Mouse (Mus musculus) limb, embryonic 14.5 days (tissue): ENCODE measurements around the gene Sirt1. TPM values are rescaled to one million over a fixed set of nuclear protein-coding genes. Genes with fewer than 3 reads are reported as not detected.
"Not testable (repeated sequence)": the region's sequence is repeated elsewhere in the genome, so short reads cannot be mapped to it uniquely, and the experiment has no call there.

Source experiments
- ATAC-seq: fragments of 200-750 bp; cut with Nextera tagmentation; 2 replicates; pipeline ENCODE4 v1.8.0; 2017; ENCODE audit warnings: low read depth, moderate number of reproducible peaks, moderate TSS enrichment; ENCODE audit not compliant: low FRiP score
- DNase-seq: peaks from one replicate; pipeline ENCODE4 v3.0.0-alpha.2; 2015; ENCODE audit warnings: low spot score
- H3K27ac ChIP-seq: fragments of 300-500 bp; sonication (generic); replicated peaks from 2 replicates; pipeline ENCODE4 v1.5.1; 2014; ENCODE audit warnings: low read depth, mild to moderate bottlenecking, low read length, moderate library complexity, mixed read lengths
- H3K27me3 ChIP-seq: fragments of 300-500 bp; sonication (generic); 2 replicates; pipeline ENCODE4 v1.6.1; 2014; ENCODE audit warnings: low read length, mixed read lengths; ENCODE audit not compliant: control insufficient read depth, insufficient read depth
- H3K36me3 ChIP-seq: fragments of 300-500 bp; sonication (generic); 2 replicates; pipeline ENCODE4 v1.6.1; 2014; ENCODE audit warnings: mild to moderate bottlenecking, low read length, moderate library complexity, mixed read lengths; ENCODE audit not compliant: control insufficient read depth, insufficient read depth
- H3K4me1 ChIP-seq: fragments of 300-500 bp; sonication (generic); 2 replicates; pipeline ENCODE4 v1.6.1; 2014; ENCODE audit warnings: antibody characterized with exemption, low read length, mixed read lengths; ENCODE audit not compliant: control insufficient read depth, insufficient read depth
- H3K4me2 ChIP-seq: fragments of 300-500 bp; sonication (generic); replicated peaks from 2 replicates; pipeline ENCODE4 v1.6.1; 2014; ENCODE audit warnings: low read depth, mild to moderate bottlenecking, low read length, moderate library complexity; ENCODE audit not compliant: severe bottlenecking
- H3K4me3 ChIP-seq: fragments of 300-500 bp; sonication (generic); replicated peaks from 2 replicates; pipeline ENCODE4 v1.5.1; 2014; ENCODE audit warnings: low read length
- H3K9ac ChIP-seq: fragments of 300-500 bp; sonication (generic); 2 replicates; pipeline ENCODE4 v1.6.1; 2014; ENCODE audit warnings: mild to moderate bottlenecking, low read depth, low read length, moderate library complexity; ENCODE audit not compliant: severe bottlenecking
- H3K9me3 ChIP-seq: fragments of 300-500 bp; sonication (generic); 2 replicates; pipeline ENCODE4 v1.6.1; 2016; ENCODE audit warnings: low read length; ENCODE audit not compliant: control insufficient read depth
- POLR2A ChIP-seq: fragments of 200-500 bp; IDR thresholded peaks from 2 replicates; pipeline ENCODE4 v1.8.0; 2012; ENCODE audit warnings: inconsistent platforms, mild to moderate bottlenecking, moderate library complexity, borderline replicate concordance; ENCODE audit not compliant: insufficient read depth, insufficient read length; ENCODE audit errors: extremely low read depth
- WGBS: fragments of 180-500 bp; shearing (Covaris S2); extraction: QIAGEN DNeasy Blood & Tissue Kit; methylation state at CpG from one replicate; pipeline ENCODE4 v1.1.7; 2014; 5-methylcytosine and 5-hydroxymethylcytosine counted together
- polyA plus RNA-seq, 2 experiments: library from polyadenylated mRNA; depleted of rRNA in 1 of 2; stranded (reverse) in 1 of 2; unstranded in 1 of 2; fragments of >200 nt; fragmentation: Nextera tagmentation in 1 of 2; extraction: Ambion mirVana in 1 of 2; gene quantifications; 2 replicates each; pipeline versions ENCODE4 v1.2.1 to v1.2.3; 2012 to 2014

Gene Sirt1
- polyA plus RNA-seq, 2 experiments, result 9.6 to 19.4 TPM

DNA sequence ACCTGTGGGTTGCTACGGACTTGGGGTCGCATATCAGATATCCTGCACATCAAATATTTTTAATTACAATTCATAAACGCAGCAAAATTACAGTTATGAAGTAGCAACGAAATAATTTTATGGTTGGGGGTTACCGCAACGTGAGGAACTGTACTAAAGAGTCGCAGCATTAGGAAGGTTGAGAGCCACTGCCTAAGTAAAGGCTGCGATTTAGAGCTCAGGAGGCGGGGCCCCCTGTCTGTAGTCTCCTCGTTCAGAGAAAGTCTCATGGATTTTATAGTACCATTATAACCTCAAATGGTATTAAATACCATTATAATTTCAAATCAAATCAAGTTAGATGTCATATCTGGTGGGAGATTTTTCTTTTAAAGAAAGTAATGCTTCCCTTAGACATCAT, 5.5 kb upstream of the Sirt1 start:
- DNase-seq (peak; percentile 30), ATAC-seq (no peak)
- Histone ChIP-seq H3K9ac (peak overlapping the region; percentile 62), H3K27me3 (no peaks in the 10 kb centered on the region), H3K9me3 (no peaks in the 10 kb centered on the region), H3K36me3 (no peaks in the 10 kb centered on the region), H3K4me3 (peak overlapping the region; percentile 61), H3K4me1 (no peaks in the 10 kb centered on the region), H3K27ac (no peak overlapping the region), H3K4me2 (peak overlapping the region; percentile 63)
- WGBS, result 2% methylated on average over 10 of the region's 10 CpGs
- TF ChIP-seq POLR2A, result no peak

DNA sequence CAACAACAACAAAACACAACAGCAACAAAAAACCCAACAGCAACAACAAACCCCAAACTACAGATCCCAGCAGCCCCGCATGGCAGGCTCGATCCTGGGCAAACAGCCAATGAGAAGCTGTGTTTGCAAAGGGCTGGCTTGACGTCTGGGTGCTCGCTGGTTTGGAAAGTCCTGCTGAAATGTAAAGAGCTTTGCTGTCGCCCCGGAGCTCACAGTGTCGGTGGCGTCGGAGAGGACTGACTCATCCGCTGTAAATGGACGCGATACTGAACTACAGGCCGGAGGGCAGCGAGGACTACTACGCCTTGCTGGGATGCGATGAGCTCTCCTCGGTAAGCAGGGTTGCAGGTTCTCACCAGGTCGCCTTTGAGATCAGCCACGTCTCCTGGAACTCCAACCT, 4.9 kb upstream of the Sirt1 start:
- peak; percentile 75 for ATAC-seq
- peak; percentile 48; the same call in 1 of the 2 replicates for TF ChIP-seq POLR2A
- peak overlapping the region; percentile 63 for H3K4me2 ChIP-seq
- H3K36me3 ChIP-seq, result no peaks in the 10 kb centered on the region
- no peaks in the 10 kb centered on the region for H3K4me1 ChIP-seq
- no peaks in the 10 kb centered on the region for H3K9me3 ChIP-seq
- H3K27ac ChIP-seq, result 0 out of 2 replicates have a peak overlapping the region, but pooled peaks have one; percentile 39
- WGBS, result 0% methylated on average over 19 of the region's 19 CpGs
- no peaks in the 10 kb centered on the region for H3K27me3 ChIP-seq
- H3K4me3 ChIP-seq, result peak overlapping the region; percentile 61
- H3K9ac ChIP-seq, result peak overlapping the region; percentile 62
- DNase-seq, result peak; percentile 88

DNA sequence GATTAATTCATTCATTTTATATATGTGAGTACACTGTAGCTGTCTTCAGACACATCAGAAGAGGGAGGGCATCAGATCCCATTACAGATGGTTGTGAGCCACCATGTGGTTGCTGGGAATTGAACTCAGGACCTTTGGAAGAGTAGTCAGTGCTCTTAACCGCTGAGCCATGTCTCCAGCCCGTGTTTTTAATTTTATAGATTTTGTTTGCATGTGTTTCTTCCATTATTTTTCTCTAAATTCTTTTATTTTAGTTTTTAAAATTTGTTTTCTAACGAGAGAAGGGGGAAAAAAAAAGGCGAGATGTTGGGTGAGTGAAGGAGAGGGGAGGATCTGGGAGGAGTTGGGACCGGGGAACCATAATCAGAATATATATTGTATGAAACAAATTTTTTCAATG, 4.4 kb upstream of the Sirt1 start:
- Histone ChIP-seq H3K9ac (peak overlapping the region; percentile 62; the same call in 1 of the 2 replicates), H3K4me3 (peak overlapping the region; percentile 61), H3K4me2 (peak overlapping the region; percentile 63)
- 20% methylated on average over 5 of the region's 5 CpGs for WGBS
- DNase-seq, H3K27ac ChIP-seq, H3K36me3 ChIP-seq, H3K27me3 ChIP-seq, ATAC-seq, H3K4me1 ChIP-seq, H3K9me3 ChIP-seq: not testable (repeated sequence)

DNA sequence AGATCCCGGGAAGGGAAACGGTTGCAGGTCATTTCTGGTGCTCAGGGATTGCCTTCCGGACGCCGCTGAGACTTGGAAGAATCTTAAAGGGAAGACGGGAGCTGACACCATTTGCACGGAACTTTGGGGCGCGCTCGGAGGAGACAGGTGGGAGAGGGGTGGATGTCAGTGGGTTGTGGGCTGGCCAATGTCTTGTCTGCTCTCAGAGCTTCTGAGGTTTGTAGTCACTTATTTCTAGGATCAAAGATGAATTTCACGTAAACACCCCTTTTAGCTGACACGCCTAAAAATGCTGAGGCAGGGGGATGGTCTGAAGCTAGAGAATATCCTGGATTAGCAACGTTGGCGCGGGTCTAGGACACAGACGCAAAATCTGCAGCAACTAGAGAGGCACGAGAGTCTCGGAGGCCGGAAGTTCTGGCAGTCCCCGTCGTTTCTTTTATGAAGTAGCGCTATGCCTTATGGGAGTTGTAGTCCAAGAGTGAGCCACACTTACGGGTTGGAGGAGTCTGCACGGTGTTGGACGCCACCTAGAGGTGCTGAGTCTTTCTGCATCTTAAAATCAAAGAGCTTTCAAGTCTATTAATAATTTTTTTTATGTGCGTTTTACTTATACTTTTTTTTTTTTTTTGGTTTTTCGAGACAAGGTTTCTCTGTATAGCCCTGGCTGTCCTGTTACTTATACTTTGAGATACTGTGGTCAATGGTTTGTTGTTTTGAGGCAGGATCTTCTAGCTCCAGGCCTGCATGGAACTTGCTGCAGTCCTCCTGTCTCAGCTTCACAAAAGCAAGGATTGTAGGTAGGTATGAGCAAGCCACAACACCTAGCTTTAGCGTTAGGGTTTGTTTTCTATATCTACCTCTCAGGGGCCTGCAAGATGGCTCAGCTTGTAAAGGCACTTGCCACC, 1.1 kb upstream of the Sirt1 start, which contains the start of gene Dnajc12:
Dnajc12 (plus strand) TSS at position 72 of the 908 bp plus-strand sequence.
- peak within 1 kb of the TSS; percentile 60 for H3K4me3 ChIP-seq
- no peaks in the 10 kb centered on the region for H3K4me1 ChIP-seq
- H3K9ac ChIP-seq, result peak within 1 kb of the TSS; percentile 65
- H3K4me2 ChIP-seq, result peak within 1 kb of the TSS; percentile 89
- under 1% methylated on average over 28 of the region's 28 CpGs for WGBS
- peak; percentile 94 for ATAC-seq
- DNase-seq, result peak; percentile 99
- no peaks in the 10 kb centered on the region for H3K9me3 ChIP-seq
- peak; percentile 79; the same call in 1 of the 2 replicates for TF ChIP-seq POLR2A
- H3K27me3 ChIP-seq, result no peaks in the 10 kb centered on the region
- H3K36me3 ChIP-seq, result no peaks in the 10 kb centered on the region
- no peak within 1 kb of the TSS for H3K27ac ChIP-seq

DNA sequence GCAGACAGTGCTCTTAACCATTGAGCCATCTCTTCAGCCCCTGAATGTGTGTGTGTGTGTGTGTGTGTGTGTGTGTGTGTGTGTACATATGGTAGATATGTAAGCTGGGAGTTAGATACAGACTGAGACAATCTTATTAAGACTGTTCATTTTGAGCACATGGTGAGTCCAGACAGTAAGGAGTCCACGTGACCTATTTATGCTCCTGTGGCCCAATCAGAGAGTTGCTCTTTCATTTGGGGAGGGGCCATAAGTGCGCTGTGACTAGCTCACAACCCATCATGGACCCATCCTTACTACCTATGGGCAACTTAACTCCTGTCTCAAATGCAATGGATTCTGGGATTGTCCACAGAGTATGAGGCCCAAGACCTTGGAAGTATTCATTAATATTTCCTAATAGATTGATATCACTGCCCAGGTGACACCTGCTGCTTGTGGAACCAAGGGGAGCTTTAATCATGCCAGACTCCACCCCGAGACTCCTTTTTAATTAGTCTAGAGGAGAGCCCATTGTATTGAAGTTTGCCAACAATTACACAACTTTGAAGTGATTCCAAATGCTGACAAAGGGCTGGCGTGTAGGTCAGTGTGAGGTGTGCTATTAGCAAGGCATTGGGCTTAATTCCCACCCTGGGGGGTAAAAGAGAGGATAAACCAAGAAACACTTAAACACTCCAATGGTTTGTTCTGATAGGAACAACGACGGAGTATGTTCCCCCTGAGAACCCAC, 2.4 kb downstream of the Sirt1 start:
- H3K27me3 ChIP-seq, result no peaks in the 10 kb centered on the region
- no peaks in the 10 kb centered on the region for H3K36me3 ChIP-seq
- 68% methylated on average over 6 of the region's 6 CpGs for WGBS
- no peaks in the 10 kb centered on the region for H3K9me3 ChIP-seq
- H3K4me1 ChIP-seq, result no peaks in the 10 kb centered on the region
- ATAC-seq, result no peak
- TF ChIP-seq POLR2A, result no peak
- no peak for DNase-seq
- H3K4me2 ChIP-seq, result no peak overlapping the region
- no peak overlapping the region for H3K4me3 ChIP-seq
- H3K27ac ChIP-seq, result no peak overlapping the region
- H3K9ac ChIP-seq, result no peak overlapping the region
